Mouse (Mus musculus) intestine, embryonic 16.5 days (tissue): ENCODE measurements around the gene Clca3b. TPM values are rescaled to one million over a fixed set of nuclear protein-coding genes. Genes with fewer than 3 reads are reported as not detected.

Source experiments
- polyA plus RNA-seq: library from polyadenylated mRNA; unstranded; fragments of >200 nt; fragmentation: Nextera tagmentation; extraction: Ambion mirVana; gene quantifications from 2 replicates; pipeline ENCODE4 v1.2.1, GENCODE M21; 2015

The Clca3b gene
- polyA plus RNA-seq, 1 experiment from 2014 or later: 6.4 TPM

Other genes with a start within 250 kb of the Clca3b start
- gene Sh3glb1, start 129.0 kb downstream of the Clca3b start, polyA plus RNA-seq: 77.9 and 89.1 TPM in 2 replicates
- 5.4 and 5.5 TPM in 2 replicates for gene Clca3a1, start 88.4 kb downstream of the Clca3b start, polyA plus RNA-seq
- 0.48 and 0.64 TPM in 2 replicates for gene Clca3a2, start 29.9 kb downstream of the Clca3b start, polyA plus RNA-seq
- 69.2 and 140 TPM in 2 replicates for gene Clca4b, start 83.2 kb upstream of the Clca3b start, polyA plus RNA-seq
- gene Clca4a, start 125.7 kb upstream of the Clca3b start, polyA plus RNA-seq: not detected in 2 replicates
- gene Clca1, start 183.4 kb upstream of the Clca3b start, polyA plus RNA-seq: 115 and 130 TPM in 2 replicates